Mouse (Mus musculus): ENCODE measurements around the gene Lzic. TPM values are rescaled to one million over a fixed set of nuclear protein-coding genes. Genes with fewer than 3 reads are reported as not detected.

Lzic gene
- polyA plus RNA-seq, 1 experiment from 2014 or later = 9.7 TPM

- Histone ChIP-seq H3K9ac (ENCODE audit: low read depth, low read length) (no peak overlapping the region), H3K4me2 (ENCODE audit: low read depth, low read length) (no peak overlapping the region), H3K36me3 (ENCODE audit: control insufficient read depth, insufficient read depth) (no peaks in the 10 kb centered on the region), H3K4me1 (ENCODE audit: control insufficient read depth, low read depth, low read length) (no peaks in the 10 kb centered on the region; the same call in 1 of the 2 replicates), H3K27me3 (ENCODE audit: control insufficient read depth, insufficient read depth, low read depth, low read length) (no peaks in the 10 kb centered on the region), H3K4me3 (ENCODE audit: low read depth, low read length) (no peak overlapping the region), H3K9me3 (replicated peaks; ENCODE audit: control insufficient read depth, low read length) (no peaks in the 10 kb centered on the region), H3K27ac (ENCODE audit: low read length) (no peak overlapping the region)
- WGBS (ENCODE audit: insufficient replicate concordance) = 65% methylated on average over 15 of the region's 15 CpGs
- ATAC-seq (ENCODE audit: low read depth) = no peak
Measured at GRCm38 (mm10) chr4:149527621-149528354, 42.8 kb downstream of the Lzic start.

DNA sequence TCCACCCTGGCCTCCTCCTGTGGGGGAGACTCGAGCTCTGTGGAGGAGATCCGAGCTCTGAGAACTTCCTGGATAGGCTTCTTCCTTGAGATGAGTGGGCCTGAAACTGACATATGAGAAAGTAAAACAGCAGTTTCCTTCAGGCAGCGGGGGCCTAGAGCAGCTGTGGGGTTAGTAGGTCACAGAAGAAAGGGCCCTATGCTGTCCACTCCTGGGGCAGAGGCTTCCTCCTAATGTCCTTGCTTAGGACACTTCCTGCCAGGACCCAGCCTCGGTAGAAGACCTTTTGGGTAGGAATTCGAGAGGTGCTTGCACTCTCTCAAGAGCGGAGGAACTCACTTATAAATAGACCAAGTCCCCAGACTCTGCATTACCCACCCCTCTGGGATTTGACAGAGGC, 44.7 kb downstream of the Lzic start:
- ATAC-seq (ENCODE audit: low read depth) = no peak
- no peak overlapping the region for H3K4me3 ChIP-seq (ENCODE audit: low read depth, low read length)
- no peaks in the 10 kb centered on the region for H3K9me3 ChIP-seq (replicated peaks; ENCODE audit: control insufficient read depth, low read length)
- H3K27ac ChIP-seq (ENCODE audit: low read length) = no peak overlapping the region
- H3K36me3 ChIP-seq (ENCODE audit: control insufficient read depth, insufficient read depth) = no peaks in the 10 kb centered on the region
- WGBS (ENCODE audit: insufficient replicate concordance) = 52% methylated on average over 6 of the region's 6 CpGs
- H3K4me2 ChIP-seq (ENCODE audit: low read depth, low read length) = no peak overlapping the region
- no peaks in the 10 kb centered on the region; the same call in 1 of the 2 replicates for H3K4me1 ChIP-seq (ENCODE audit: control insufficient read depth, low read depth, low read length)
- no peaks in the 10 kb centered on the region for H3K27me3 ChIP-seq (ENCODE audit: control insufficient read depth, insufficient read depth, low read depth, low read length)
- no peak overlapping the region for H3K9ac ChIP-seq (ENCODE audit: low read depth, low read length)

DNA sequence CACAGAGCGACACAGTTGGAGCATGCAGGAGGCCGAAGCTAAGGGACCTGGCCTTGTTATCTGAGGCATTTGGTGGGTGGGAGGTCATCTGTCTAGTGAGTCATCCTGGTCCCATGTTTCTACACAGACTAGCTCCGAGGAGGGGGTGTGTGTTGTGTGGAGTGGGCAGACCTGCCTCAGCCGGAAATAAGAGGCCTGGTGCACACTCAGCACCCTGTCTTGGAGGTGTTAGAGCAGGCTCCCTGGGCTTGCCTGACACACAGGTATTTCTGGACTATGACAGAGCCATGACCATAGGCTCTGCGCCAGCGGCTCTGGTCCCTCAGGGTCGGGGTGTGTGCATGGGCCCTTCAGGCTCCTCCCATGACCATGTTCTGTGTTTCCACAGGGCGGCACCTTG, 54.4 kb downstream of the Lzic start:
- Histone ChIP-seq H3K4me3 (ENCODE audit: low read depth, low read length) (no peak overlapping the region), H3K4me2 (ENCODE audit: low read depth, low read length) (no peak overlapping the region), H3K27ac (ENCODE audit: low read length) (no peak overlapping the region), H3K9me3 (replicated peaks; ENCODE audit: control insufficient read depth, low read length) (no peaks in the 10 kb centered on the region), H3K36me3 (ENCODE audit: control insufficient read depth, insufficient read depth) (no peaks in the 10 kb centered on the region), H3K27me3 (ENCODE audit: control insufficient read depth, insufficient read depth, low read depth, low read length) (no peaks in the 10 kb centered on the region), H3K4me1 (ENCODE audit: control insufficient read depth, low read depth, low read length) (no peaks in the 10 kb centered on the region), H3K9ac (ENCODE audit: low read depth, low read length) (no peak overlapping the region)
- ATAC-seq (ENCODE audit: low read depth) = no peak
- WGBS (ENCODE audit: insufficient replicate concordance) = 64% methylated on average over 8 of the region's 8 CpGs

DNA sequence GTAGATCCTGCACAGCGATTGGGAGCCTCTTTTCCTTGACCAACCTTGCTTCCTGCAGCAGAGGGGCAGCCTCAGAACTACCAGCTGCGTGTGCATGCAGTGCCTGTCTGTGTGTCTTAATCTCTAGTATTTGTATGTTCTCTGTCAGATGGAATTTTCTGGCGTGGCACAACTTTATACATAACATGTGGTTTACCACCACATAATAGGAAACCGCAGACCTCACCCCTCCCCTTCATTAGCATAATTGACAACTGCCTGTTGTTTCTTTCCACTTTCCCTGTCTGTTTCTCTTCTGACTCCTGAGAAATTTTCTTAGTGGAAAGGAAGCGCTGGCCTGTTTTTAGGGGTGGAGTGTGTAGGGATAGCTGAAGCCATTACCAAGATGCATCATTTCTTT, 56.9 kb downstream of the Lzic start:
- no peaks in the 10 kb centered on the region for H3K27me3 ChIP-seq (ENCODE audit: control insufficient read depth, insufficient read depth, low read depth, low read length)
- no peaks in the 10 kb centered on the region for H3K4me1 ChIP-seq (ENCODE audit: control insufficient read depth, low read depth, low read length)
- no peak for ATAC-seq (ENCODE audit: low read depth)
- no peaks in the 10 kb centered on the region for H3K9me3 ChIP-seq (replicated peaks; ENCODE audit: control insufficient read depth, low read length)
- no peak overlapping the region for H3K4me2 ChIP-seq (ENCODE audit: low read depth, low read length)
- no peaks in the 10 kb centered on the region for H3K36me3 ChIP-seq (ENCODE audit: control insufficient read depth, insufficient read depth)
- H3K9ac ChIP-seq (ENCODE audit: low read depth, low read length) = no peak overlapping the region
- H3K27ac ChIP-seq (ENCODE audit: low read length) = no peak overlapping the region
- 37% methylated on average over 5 of the region's 5 CpGs for WGBS (ENCODE audit: insufficient replicate concordance)
- H3K4me3 ChIP-seq (ENCODE audit: low read depth, low read length) = no peak overlapping the region

DNA sequence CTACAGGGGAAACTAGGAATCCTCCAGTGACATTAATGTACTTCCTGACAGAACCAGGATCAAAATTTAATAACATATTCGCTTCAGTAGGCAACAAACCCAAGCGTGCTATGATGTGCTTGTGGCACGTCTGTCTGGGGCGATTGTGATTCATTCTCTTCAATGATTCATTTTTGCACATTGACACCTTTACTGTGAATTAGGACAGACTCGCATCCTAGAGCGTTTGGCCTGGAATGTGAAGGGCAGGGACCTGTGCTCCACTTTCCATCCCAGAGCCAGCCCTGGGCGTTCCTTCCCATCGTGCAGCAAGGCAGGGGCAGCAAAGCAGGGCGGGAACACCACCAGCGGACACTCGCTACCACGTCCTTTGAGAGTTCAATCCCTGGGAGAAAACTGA, 57.4 kb downstream of the Lzic start:
- ATAC-seq (ENCODE audit: low read depth) = no peak
- WGBS (ENCODE audit: insufficient replicate concordance) = 64% methylated on average over 12 of the region's 12 CpGs
- Histone ChIP-seq H3K36me3 (ENCODE audit: control insufficient read depth, insufficient read depth) (no peaks in the 10 kb centered on the region), H3K9ac (ENCODE audit: low read depth, low read length) (no peak overlapping the region), H3K27ac (ENCODE audit: low read length) (no peak overlapping the region), H3K4me1 (ENCODE audit: control insufficient read depth, low read depth, low read length) (no peaks in the 10 kb centered on the region), H3K27me3 (ENCODE audit: control insufficient read depth, insufficient read depth, low read depth, low read length) (no peaks in the 10 kb centered on the region), H3K4me2 (ENCODE audit: low read depth, low read length) (no peak overlapping the region), H3K4me3 (ENCODE audit: low read depth, low read length) (no peak overlapping the region), H3K9me3 (replicated peaks; ENCODE audit: control insufficient read depth, low read length) (no peaks in the 10 kb centered on the region)

GRCm38 (mm10) chr4:149542927-149543553, 58.0 kb downstream of the Lzic start:
- WGBS (ENCODE audit: insufficient replicate concordance) = 38% methylated on average over 10 of the region's 10 CpGs
- Histone ChIP-seq H3K4me2 (ENCODE audit: low read depth, low read length) (no peak overlapping the region), H3K4me3 (ENCODE audit: low read depth, low read length) (no peak overlapping the region), H3K9me3 (replicated peaks; ENCODE audit: control insufficient read depth, low read length) (no peaks in the 10 kb centered on the region), H3K27ac (ENCODE audit: low read length) (no peak overlapping the region), H3K4me1 (ENCODE audit: control insufficient read depth, low read depth, low read length) (no peaks in the 10 kb centered on the region), H3K9ac (ENCODE audit: low read depth, low read length) (no peak overlapping the region), H3K27me3 (ENCODE audit: control insufficient read depth, insufficient read depth, low read depth, low read length) (no peaks in the 10 kb centered on the region), H3K36me3 (ENCODE audit: control insufficient read depth, insufficient read depth) (no peaks in the 10 kb centered on the region)
- no peak for ATAC-seq (ENCODE audit: low read depth)

DNA sequence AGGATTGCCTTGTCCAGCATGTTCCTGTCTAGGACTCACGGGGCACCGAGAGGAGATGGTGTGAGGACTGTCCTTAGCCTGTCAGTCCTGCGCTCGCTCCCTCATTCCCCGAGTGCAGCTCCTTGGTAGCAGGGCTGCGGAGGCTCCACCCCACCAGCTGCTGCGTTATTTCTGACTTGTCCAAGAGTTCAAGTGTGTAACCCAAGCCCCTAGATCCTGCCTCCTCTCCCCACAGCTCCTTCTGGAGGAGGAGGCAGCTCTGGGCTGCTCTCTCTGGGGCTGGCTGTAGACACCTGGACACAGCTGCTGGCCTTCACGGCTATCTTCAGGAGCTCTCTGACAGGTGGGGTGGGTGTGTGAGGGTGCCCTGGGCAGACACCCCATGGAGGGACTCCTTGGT, 59.9 kb downstream of the Lzic start:
- Histone ChIP-seq H3K27ac (ENCODE audit: low read length) (no peak overlapping the region), H3K36me3 (ENCODE audit: control insufficient read depth, insufficient read depth) (no peaks in the 10 kb centered on the region), H3K4me3 (ENCODE audit: low read depth, low read length) (no peak overlapping the region), H3K4me2 (ENCODE audit: low read depth, low read length) (no peak overlapping the region), H3K27me3 (ENCODE audit: control insufficient read depth, insufficient read depth, low read depth, low read length) (no peaks in the 10 kb centered on the region), H3K4me1 (ENCODE audit: control insufficient read depth, low read depth, low read length) (no peaks in the 10 kb centered on the region), H3K9me3 (replicated peaks; ENCODE audit: control insufficient read depth, low read length) (no peaks in the 10 kb centered on the region), H3K9ac (ENCODE audit: low read depth, low read length) (no peak overlapping the region)
- ATAC-seq (ENCODE audit: low read depth) = no peak
- WGBS (ENCODE audit: insufficient replicate concordance) = 80% methylated on average over 8 of the region's 8 CpGs

Small RNAs within 50 kb of the gene (microRNA-seq; reads per million reads assigned to microRNA genes)
- not detected for gene Mir5616

Other genes with a start within 250 kb of the Lzic start
- 4.8 and 5.5 TPM in 2 replicates for gene Kif1b, start 177.5 kb upstream of the Lzic start, polyA plus RNA-seq (2015; fragmentation: Nextera tagmentation; extraction: Ambion mirVana)
- gene Ube4b, start 58.5 kb upstream of the Lzic start, polyA plus RNA-seq (2015; fragmentation: Nextera tagmentation; extraction: Ambion mirVana) = 9.2 and 10.3 TPM in 2 replicates
- gene Rbp7, start 30.3 kb upstream of the Lzic start, polyA plus RNA-seq (2015; fragmentation: Nextera tagmentation; extraction: Ambion mirVana) = 0.14 TPM in 1 of 2 replicates, not detected in the other
- 0.14 TPM in 1 of 2 replicates, not detected in the other for gene Tmem274, start 7.9 kb upstream of the Lzic start, polyA plus RNA-seq (2015; fragmentation: Nextera tagmentation; extraction: Ambion mirVana)
- gene Nmnat1, start within 50 bp of the Lzic start, polyA plus RNA-seq (2015; fragmentation: Nextera tagmentation; extraction: Ambion mirVana) = 4.7 and 5.2 TPM in 2 replicates
- gene Ctnnbip1, start 33.0 kb downstream of the Lzic start, polyA plus RNA-seq (2015; fragmentation: Nextera tagmentation; extraction: Ambion mirVana) = 7.2 and 8.4 TPM in 2 replicates
- 1.1 and 1.4 TPM in 2 replicates for gene Clstn1, start 101.2 kb downstream of the Lzic start, polyA plus RNA-seq (2015; fragmentation: Nextera tagmentation; extraction: Ambion mirVana)
- gene Pik3cd, start 217.3 kb downstream of the Lzic start, polyA plus RNA-seq (2015; fragmentation: Nextera tagmentation; extraction: Ambion mirVana) = 7.3 and 8.8 TPM in 2 replicates